Mouse (Mus musculus) Patski (cell line): Measurements from ENCODE around the gene Auh. TPM values are rescaled to one million over a fixed set of nuclear protein-coding genes. Genes with fewer than 3 reads are reported as not detected.

Source experiments
- ATAC-seq: fragments of 100-300 bp; one replicate; pipeline ENCODE4 v1.8.0; 2021
- CTCF ChIA-PET: fragments of 350-600 bp; sonication (Branson Sonifier 250); formaldehyde crosslinking; loops from one replicate; lab custom pipeline; 2022; ENCODE audit warnings: inconsistent platforms; lab: Charles Lee
- POLR2A ChIA-PET: fragments of 350-600 bp; sonication (Branson Sonifier 250); formaldehyde crosslinking; loops from one replicate; lab custom pipeline; 2022; ENCODE audit warnings: antibody characterized with exemption, inconsistent platforms; lab: Charles Lee
- DNase-seq: peaks from one replicate; pipeline ENCODE4 v3.0.0-alpha.2; 2011; ENCODE audit warnings: low read depth, low spot score
- H3K27me3 ChIP-seq: fragments of 371-371 bp; one replicate; pipeline ENCODE4 v1.5.1; 2021
- CTCF ChIP-seq: fragments of 100-300 bp; IDR thresholded peaks from one replicate; pipeline ENCODE4 v1.5.1; 2021
- in situ Hi-C: fragments of 300-500 bp; cut with MboI; formaldehyde crosslinking; loops from 3 replicates; pipeline ENCODE4 v1.11.1; 2018; ENCODE audit warnings: low pct_unique_long_range_greater_than_20kb, mixed read lengths
- polyA plus RNA-seq: library from polyadenylated mRNA; unstranded; gene quantifications from one replicate; pipeline ENCODE4 v1.2.3, GENCODE M21; 2021

Auh gene
- polyA plus RNA-seq, 1 experiment from 2014 or later, result 74.2 TPM

- DNase-seq, result peak; percentile 51
- CTCF ChIA-PET, result interaction anchor here (0.8 to 1.1 kb wide), 2 partner anchors 60 to 135 kb away, joined by 3 read pairs; no protein-coding TSS in a partner anchor
- POLR2A ChIA-PET, result no interaction called here
- H3K27me3 ChIP-seq, result no peaks in the 10 kb centered on the region
- in situ Hi-C loops, result no loop called here
- TF ChIP-seq CTCF, result no peak
- peak; percentile 60 for ATAC-seq
These were observed 25.3 kb downstream of the Auh start for GRCm38 (mm10) chr13:52904175-52904574.

- peak; percentile 54 for ATAC-seq
- CTCF ChIA-PET, result interaction anchor here (0.8 kb wide), 1 partner anchor 60 kb away, joined by 3 read pairs; no protein-coding TSS in a partner anchor
- no peak for TF ChIP-seq CTCF
- DNase-seq, result peak; percentile 22
- POLR2A ChIA-PET, result no interaction called here
- no peaks in the 10 kb centered on the region for H3K27me3 ChIP-seq
- in situ Hi-C loops, result no loop called here
These were observed 25.7 kb downstream of the Auh start for GRCm38 (mm10) chr13:52903767-52904166.

GRCm38 (mm10) chr13:52902517-52902916, 27.0 kb downstream of the Auh start:
- ATAC-seq, result no peak
- no peaks in the 10 kb centered on the region for H3K27me3 ChIP-seq
- TF ChIP-seq CTCF, result no peak
- ChIA-PET POLR2A (no interaction called here), CTCF (no interaction called here)
- in situ Hi-C loops, result no loop called here
- DNase-seq, result no peak

GRCm38 (mm10) chr13:52899664-52900063, 29.8 kb downstream of the Auh start:
- ChIA-PET CTCF (no interaction called here), POLR2A (no interaction called here)
- no peaks in the 10 kb centered on the region for H3K27me3 ChIP-seq
- in situ Hi-C loops, result no loop called here
- DNase-seq (no peak), ATAC-seq (no peak)
- no peak for TF ChIP-seq CTCF

GRCm38 (mm10) chr13:52897806-52898205, 31.7 kb downstream of the Auh start:
- in situ Hi-C loops, result no loop called here
- CTCF ChIA-PET, result interaction anchor here (1.6 kb wide), 1 partner anchor 13 kb away, joined by 4 read pairs; no protein-coding TSS in a partner anchor
- H3K27me3 ChIP-seq, result no peaks in the 10 kb centered on the region
- ATAC-seq, result no peak
- no peak for DNase-seq
- no peak for TF ChIP-seq CTCF
- POLR2A ChIA-PET, result no interaction called here

- in situ Hi-C loops, result loop anchor here (5.0 kb wide), 1 partner anchor 70 kb away; no protein-coding TSS in a partner anchor
- peak; percentile 51 for DNase-seq
- peak; percentile 63 for ATAC-seq
- CTCF ChIA-PET, result interaction anchor here (1.0 to 1.9 kb wide), 4 partner anchors 71 to 534 kb away, joined by 3 to 5 read pairs (median 4); no protein-coding TSS in a partner anchor
- no peaks in the 10 kb centered on the region for H3K27me3 ChIP-seq
- POLR2A ChIA-PET, result interaction anchor here (1.1 to 2.1 kb wide), 3 partner anchors 36 to 87 kb away, joined by 3 to 5 read pairs (median 4); no protein-coding TSS in a partner anchor
- no peak for TF ChIP-seq CTCF
These were observed 36.7 kb downstream of the Auh start for GRCm38 (mm10) chr13:52892791-52893190.

- H3K27me3 ChIP-seq, result no peaks in the 10 kb centered on the region
- in situ Hi-C loops, result loop anchor here (5.0 kb wide), 1 partner anchor 70 kb away; no protein-coding TSS in a partner anchor
- CTCF ChIA-PET, result interaction anchor here (0.6 to 1.9 kb wide), 5 partner anchors 49 to 180 kb away, joined by 3 to 5 read pairs (median 4); no protein-coding TSS in a partner anchor
- no peak for TF ChIP-seq CTCF
- ATAC-seq (peak; percentile 87), DNase-seq (peak; percentile 86)
- POLR2A ChIA-PET, result interaction anchor here (0.9 to 1.4 kb wide), 3 partner anchors 70 to 87 kb away, joined by 3 to 6 read pairs (median 4); no protein-coding TSS in a partner anchor
These were observed 37.4 kb downstream of the Auh start for GRCm38 (mm10) chr13:52892065-52892503.

GRCm38 (mm10) chr13:52890313-52890712, 39.2 kb downstream of the Auh start:
- in situ Hi-C loops, result loop anchor here (5.0 kb wide), 1 partner anchor 68 kb away; no protein-coding TSS in a partner anchor
- H3K27me3 ChIP-seq, result no peaks in the 10 kb centered on the region
- DNase-seq (no peak), ATAC-seq (no peak)
- ChIA-PET CTCF (interaction anchor here (0.9 to 1.5 kb wide), 2 partner anchors 10 to 171 kb away, joined by 3 to 4 read pairs; no protein-coding TSS in a partner anchor), POLR2A (no interaction called here)
- no peak for TF ChIP-seq CTCF

GRCm38 (mm10) chr13:52886779-52887178, 42.7 kb downstream of the Auh start:
- DNase-seq (no peak), ATAC-seq (no peak)
- no peak for TF ChIP-seq CTCF
- in situ Hi-C loops, result no loop called here
- ChIA-PET CTCF (no interaction called here), POLR2A (no interaction called here)
- no peaks in the 10 kb centered on the region for H3K27me3 ChIP-seq

- CTCF ChIA-PET, result no interaction called here
- in situ Hi-C loops, result no loop called here
- no peak for TF ChIP-seq CTCF
- no peak for DNase-seq
- POLR2A ChIA-PET, result no interaction called here
- no peak for ATAC-seq
- no peaks in the 10 kb centered on the region for H3K27me3 ChIP-seq
These were observed 45.5 kb downstream of the Auh start for GRCm38 (mm10) chr13:52883960-52884326.
